Mouse (Mus musculus): ENCODE data around the gene Gadd45gip1.

The Gadd45gip1 gene

DNA sequence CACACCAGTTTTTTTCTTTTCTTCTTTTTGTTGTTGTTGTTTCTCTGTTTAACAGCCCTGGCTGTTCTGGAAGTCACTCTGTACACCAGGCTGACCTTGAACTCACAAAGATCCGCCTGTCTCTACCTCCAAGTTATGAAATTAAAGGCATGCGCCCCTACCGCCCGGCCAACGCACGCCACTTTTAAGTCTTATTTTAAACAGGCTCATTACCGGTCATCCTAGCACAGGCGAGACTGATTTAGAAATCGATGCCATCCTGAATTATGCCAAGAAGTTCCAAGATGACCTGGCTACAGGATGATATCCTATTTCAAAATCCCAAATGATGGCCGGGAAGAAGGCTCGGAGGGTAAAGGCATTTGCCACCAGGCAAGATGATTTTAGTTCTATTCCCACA is at the start of gene Gadd45gip1:
Gene Gadd45gip1 (plus strand): TSS at position 33 of the 400 bp plus-strand sequence.
- no peak for DNase-seq (ENCODE audit: low spot score)

DNA sequence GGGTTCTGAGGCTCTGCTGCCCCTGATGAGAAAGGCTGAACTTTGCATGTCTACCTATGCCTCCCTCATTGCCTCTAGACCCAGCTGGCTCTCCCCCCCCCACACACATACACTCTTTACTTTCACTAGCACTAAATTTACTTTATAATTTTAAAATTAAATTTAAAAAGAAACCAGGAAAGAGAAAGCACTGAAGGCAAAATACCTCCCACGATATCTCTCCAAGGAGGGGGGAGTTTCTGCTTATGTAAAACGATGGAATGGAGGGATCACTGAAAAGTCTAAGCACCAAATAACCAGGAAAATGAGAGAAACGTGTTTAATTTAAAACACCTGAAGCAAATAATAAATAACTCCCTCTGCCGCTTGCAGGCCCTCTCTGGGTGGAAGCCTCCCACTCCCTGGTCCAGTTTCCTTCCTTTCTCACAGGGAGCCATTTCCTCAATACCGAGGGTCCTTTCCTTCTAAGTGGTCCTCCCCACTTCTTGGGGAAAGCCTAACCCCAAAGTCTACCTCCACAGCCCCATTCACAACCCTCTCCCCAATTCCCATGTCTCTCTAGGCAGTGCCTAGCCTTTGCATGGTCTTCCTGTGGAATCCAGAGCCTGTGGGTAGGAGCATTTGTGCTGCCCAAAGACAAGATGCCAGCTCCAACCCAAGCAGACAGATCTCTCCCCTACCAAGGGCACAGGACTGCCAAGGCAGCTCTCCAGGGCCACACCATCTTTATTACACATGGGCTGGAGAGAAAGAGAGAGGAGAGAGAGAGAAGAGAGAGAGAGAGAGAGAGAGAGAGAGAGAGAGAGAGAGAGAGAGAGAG is 49.4 kb upstream of the Gadd45gip1 start:
- DNase-seq (ENCODE audit: low spot score): no peak

- DNase-seq (ENCODE audit: low spot score): no peak
Measured at GRCm38 (mm10) chr8:84782680-84783079, 48.6 kb upstream of the Gadd45gip1 start.

- DNase-seq (ENCODE audit: low spot score): no peak
Measured at GRCm38 (mm10) chr8:84783198-84783918, 48.0 kb upstream of the Gadd45gip1 start.

DNA sequence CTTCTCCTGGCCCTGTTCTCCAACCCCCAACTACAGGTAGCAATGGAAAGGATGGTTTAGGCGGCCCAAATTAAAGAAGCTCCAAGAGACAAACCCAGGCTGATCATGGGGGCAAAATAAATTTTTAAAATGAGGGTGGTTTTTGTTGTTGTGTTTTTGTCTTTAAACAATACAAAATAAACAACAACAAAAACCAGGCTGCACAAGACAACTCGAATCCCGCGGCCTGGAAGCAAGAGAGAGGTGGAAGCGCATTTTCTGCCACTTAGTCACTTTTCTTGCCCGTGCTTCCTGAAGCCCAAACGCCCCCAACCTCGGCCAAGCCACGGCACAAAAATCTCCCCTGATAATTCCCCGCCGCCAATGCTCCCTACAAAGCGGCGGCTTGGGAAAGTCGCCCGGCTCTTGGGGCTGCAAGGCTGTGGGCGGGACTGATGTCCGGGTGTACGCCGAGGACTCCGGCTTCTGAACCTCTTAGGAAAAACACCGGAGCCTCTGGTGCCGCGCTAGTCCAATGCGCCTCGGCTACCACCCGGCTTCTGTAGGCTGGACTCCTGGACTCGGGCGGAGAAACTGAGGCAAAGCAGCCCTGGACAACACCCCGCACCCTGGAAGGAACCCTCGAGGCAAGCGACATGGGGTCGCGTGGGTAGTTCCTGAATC is 47.3 kb upstream of the Gadd45gip1 start:
- DNase-seq (ENCODE audit: low spot score): no peak

DNA sequence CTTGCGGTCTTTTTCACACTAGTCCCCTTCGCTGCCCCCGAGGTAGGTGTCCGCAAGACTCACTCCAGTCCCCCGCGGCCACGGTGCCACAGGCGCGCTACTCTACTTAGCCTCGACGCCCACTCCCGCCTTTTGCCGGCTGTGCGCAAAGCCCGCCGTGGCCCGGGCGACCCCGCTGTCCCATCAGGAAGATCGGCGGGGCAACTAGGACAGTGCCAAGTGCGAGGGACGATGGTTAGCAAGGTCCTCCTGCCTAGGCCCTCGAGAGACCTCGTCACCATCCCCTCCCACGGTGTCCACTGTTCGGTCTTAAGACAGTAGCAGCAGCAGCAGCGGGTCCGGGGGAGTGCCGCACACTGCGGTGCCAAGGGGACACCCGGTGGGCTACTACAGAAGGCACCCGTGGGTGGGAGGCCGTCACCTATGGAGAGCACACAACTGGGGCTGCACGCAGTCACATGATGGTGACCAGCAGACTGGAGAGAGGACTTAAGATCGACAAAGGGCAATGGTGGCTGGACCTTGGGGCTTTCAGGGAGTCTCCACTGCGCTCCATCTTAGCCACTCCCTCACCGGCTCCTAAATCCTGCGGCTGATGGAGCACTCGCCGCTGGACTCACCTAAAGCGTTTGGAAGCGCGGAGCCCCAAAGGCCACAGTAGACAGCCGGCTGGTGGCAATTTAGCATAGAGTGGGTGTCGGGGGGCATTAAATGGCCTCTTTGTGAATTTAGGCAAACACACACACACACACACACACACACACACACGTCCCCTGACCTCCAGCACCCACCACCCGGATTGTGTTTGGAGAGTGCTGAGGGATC is 46.4 kb upstream of the Gadd45gip1 start:
- DNase-seq (ENCODE audit: low spot score): no peak

DNA sequence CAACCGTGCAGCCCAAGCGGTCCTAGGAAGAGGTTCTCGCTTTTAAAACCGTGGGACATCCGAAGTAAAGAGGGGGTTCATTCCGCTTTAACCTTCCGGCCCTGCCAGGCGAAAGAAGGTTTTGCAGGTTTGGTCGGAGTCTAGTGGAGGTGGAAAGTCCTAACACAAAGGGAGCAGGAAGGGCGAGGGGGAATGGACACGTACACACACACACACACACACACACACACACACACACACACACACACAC is 45.9 kb upstream of the Gadd45gip1 start:
- DNase-seq (ENCODE audit: low spot score): no peak

DNA sequence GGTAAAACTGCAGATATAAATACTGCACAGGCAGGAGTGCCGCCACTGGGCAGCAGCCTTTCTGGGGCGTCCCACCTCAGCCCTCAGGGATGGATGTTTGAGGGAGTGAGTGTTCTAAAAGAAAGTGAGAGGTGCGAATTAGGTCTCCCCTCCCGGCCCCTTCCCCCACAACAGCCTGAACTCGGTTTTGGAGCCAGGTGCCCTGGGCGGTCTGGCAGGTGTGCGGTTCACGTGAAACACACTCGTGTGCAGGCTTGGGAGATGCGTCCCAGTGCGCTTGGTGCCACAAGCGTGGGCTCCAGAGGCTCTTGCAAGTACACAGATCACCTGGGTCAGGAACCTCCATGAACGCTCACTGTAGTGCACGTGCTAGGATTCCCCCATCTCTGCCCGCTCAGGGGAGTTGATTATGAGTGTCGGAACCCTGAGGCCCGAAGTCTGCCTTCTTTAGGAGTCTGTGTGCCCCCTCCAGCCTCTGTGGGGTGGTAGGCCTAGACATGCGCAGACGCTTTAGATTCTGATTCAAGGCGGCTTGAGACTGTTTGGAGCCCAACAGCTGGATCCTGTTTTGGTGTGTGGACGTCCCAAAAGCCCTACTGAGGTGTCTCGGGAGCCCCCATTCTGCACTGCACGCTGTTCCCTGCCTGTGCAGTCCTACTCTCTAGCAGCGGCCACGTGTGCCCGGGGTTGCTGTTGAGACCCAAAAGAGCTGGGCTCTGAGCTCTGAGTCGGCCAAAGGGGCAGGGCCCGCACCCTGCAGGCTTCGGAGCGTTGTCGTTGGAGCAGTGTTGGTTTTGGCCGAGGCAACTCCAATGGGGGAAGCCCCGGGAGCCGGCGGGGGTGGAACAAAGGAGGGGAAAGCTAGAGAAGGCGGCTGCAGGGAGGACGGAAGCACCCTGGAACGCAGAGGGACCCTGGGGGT is 45.3 kb upstream of the Gadd45gip1 start:
- no peak for DNase-seq (ENCODE audit: low spot score)

- no peak for DNase-seq (ENCODE audit: low spot score)
Measured at GRCm38 (mm10) chr8:84786801-84787467, 44.4 kb upstream of the Gadd45gip1 start.

DNA sequence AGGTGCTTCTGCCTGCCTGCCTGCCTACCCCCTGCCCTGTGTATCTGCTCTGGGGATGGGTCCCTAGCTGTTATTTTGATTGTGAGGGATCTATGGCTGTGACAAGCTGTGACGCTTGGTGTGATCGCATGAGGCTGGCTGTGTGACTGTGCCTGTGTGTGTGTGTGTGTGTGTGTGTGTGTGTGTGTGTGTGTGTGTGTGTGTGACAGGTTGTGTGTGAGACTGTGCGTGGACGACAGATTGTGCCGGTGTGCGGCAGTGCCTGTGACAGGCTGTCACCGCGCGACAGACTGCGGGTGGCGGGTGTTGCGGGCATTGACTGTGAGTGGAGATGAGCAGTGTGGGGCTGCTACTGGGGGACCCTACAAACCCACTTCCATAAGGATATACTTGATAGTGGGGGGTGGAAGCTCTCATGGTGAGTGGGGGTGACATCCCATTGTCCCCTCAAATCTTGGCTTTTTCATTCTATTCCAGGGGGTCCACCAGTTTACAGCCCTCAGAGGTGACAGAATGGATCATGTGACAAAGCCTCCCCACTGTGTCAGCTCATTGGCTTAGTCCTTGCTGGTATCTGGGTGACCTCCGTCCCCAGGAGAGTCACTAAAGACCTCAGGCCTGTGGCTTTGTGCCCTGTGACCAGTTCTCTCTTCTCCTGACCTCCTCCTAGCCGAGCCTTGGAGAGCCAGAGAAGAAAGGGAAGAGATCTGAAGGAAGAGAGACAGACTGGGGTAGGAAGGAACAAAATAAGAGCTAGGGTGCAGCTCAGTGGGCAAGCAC is 43.6 kb upstream of the Gadd45gip1 start:
- DNase-seq (ENCODE audit: low spot score): no peak

GRCm38 (mm10) chr8:84788896-84789295 is 42.4 kb upstream of the Gadd45gip1 start:
- DNase-seq (ENCODE audit: low spot score): peak; percentile 76

GRCm38 (mm10) chr8:84789345-84789744 is 42.0 kb upstream of the Gadd45gip1 start:
- no peak for DNase-seq (ENCODE audit: low spot score)

GRCm38 (mm10) chr8:84789855-84790486 is 41.4 kb upstream of the Gadd45gip1 start:
- no peak for DNase-seq (ENCODE audit: low spot score)

- no peak for DNase-seq (ENCODE audit: low spot score)
Measured at GRCm38 (mm10) chr8:84790537-84790936, 40.8 kb upstream of the Gadd45gip1 start.

GRCm38 (mm10) chr8:84792429-84792947 is 38.8 kb upstream of the Gadd45gip1 start:
- DNase-seq (ENCODE audit: low spot score): no peak

DNA sequence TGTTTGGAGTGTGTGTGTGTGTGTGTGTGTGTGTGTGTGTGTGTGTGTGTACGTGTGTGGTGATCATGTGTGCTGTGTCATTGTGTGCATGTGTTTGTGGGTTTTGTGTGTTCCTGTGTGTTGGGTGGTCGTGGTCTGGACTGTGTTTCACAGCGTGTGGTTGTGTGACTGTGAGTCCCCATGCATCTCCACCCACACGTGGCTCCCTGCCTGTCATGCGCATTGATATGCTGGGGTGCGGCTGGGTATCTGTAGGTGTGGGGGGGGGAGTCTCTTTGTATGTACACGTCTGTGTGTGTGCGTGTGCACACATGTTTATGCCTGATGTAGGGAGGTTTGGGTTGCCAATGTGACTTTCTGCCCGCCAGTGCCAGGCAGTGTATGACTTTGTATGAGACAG is 38.2 kb upstream of the Gadd45gip1 start:
- DNase-seq (ENCODE audit: low spot score): no peak

- no peak for DNase-seq (ENCODE audit: low spot score)
Measured at GRCm38 (mm10) chr8:84793791-84794485, 37.4 kb upstream of the Gadd45gip1 start.

DNA sequence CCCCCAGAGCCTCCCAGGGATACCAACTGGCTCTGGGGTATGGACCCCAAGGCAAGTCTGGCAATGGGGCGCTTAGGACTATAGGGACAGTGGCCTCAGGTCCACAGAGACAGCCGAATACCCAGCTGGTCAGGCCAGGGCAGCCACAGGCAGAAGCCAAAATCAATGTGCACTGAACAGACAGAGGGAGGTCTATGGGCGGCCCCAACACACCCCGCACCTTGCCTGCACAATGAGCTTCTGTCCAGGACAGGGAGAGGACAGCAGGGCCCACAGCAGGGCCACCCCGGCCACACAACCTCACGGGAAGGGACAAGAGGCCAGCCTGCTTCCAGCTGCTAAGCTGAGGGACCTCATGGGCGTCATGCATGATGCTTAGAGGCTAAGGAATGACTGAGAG is 36.8 kb upstream of the Gadd45gip1 start:
- no peak for DNase-seq (ENCODE audit: low spot score)
